26 mouse cellular contexts compared by ENCODE assay signal in genomic region chr3:27060441-27060840, GRCm38 (mm10).
DNase-seq lines count a peak whose midpoint lies in the region; ATAC-seq and TF ChIP-seq lines count a peak whose summit lies in the region.
"Had no signal": no experiment of that assay in that cellular context is flagged by ENCODE, and none has a peak within 500 bp of the region (broad histone marks: within the 10 kb centered on the region; RNA-seq: fewer than 3 reads in every experiment).

No protein-coding gene starts in this region.

- H3K4me1 ChIP-seq in forebrain, embryonic 11.5 days (replicated peaks; ENCODE audit: control insufficient read depth, insufficient read depth, low read length), result 0 out of 2 replicates have a peak, but pooled peaks cover 4% of the 10 kb centered on the region
- peaks cover 11% of the 10 kb centered on the region for H3K4me1 ChIP-seq in forebrain, embryonic 10.5 days
- peaks cover 12% of the 10 kb centered on the region; the same call in 1 of the 2 replicates for H3K4me1 ChIP-seq in forebrain, embryonic 16.5 days (replicated peaks; ENCODE audit: control insufficient read depth, insufficient read depth, low read length)
- H3K4me1 ChIP-seq in lung, postnatal 0 days (ENCODE audit: insufficient read depth, low read depth, low read length), result no peaks in the 10 kb centered on the region
- H3K4me1 ChIP-seq: embryonic facial prominence, embryonic 15.5 days; limb, embryonic 12.5 days; stomach, embryonic 15.5 days had no signal

- TF ChIP-seq EP300 in lung, postnatal 0 days (IDR thresholded peaks at IDR 0.05), result no peak

- 85% methylated on average over 12 of the region's 12 CpGs for WGBS in forebrain, embryonic 11.5 days
- WGBS in forebrain, embryonic 10.5 days, result 93% methylated on average over 12 of the region's 12 CpGs
- 77% methylated on average over 12 of the region's 12 CpGs for WGBS in forebrain, embryonic 16.5 days
- WGBS in lung, postnatal 0 days, result 88% methylated on average over 12 of the region's 12 CpGs

- no peak overlapping the region for H3K4me3 ChIP-seq in forebrain, embryonic 11.5 days (ENCODE audit: low read depth, low read length)
- no peak overlapping the region for H3K4me3 ChIP-seq in forebrain, embryonic 10.5 days
- H3K4me3 ChIP-seq in forebrain, embryonic 16.5 days (replicated peaks; ENCODE audit: low read length), result no peak overlapping the region
- H3K4me3 ChIP-seq in lung, postnatal 0 days (ENCODE audit: low read depth, low read length), result no peak overlapping the region
- H3K4me3 ChIP-seq: embryonic facial prominence, embryonic 15.5 days; layer of hippocampus, adult 2 months; limb, embryonic 12.5 days; midbrain, embryonic 12.5 days; stomach, embryonic 15.5 days had no signal

- H3K27ac ChIP-seq in forebrain, embryonic 11.5 days (ENCODE audit: low read depth, low read length), result no peak overlapping the region
- no peak overlapping the region for H3K27ac ChIP-seq in forebrain, embryonic 10.5 days
- H3K27ac ChIP-seq in forebrain, embryonic 16.5 days (ENCODE audit: low read length), result no peak overlapping the region
- H3K27ac ChIP-seq in lung, postnatal 0 days (ENCODE audit: low read length), result no peak overlapping the region
- H3K27ac ChIP-seq: embryonic facial prominence, embryonic 15.5 days; hindbrain, embryonic 14.5 days; layer of hippocampus, adult 2 months; limb, embryonic 12.5 days; stomach, embryonic 15.5 days had no signal

- no peak overlapping the region for H3K4me2 ChIP-seq in forebrain, embryonic 11.5 days (ENCODE audit: low read depth, low read length, severe bottlenecking)
- peak overlapping the region; percentile 28 for H3K4me2 ChIP-seq in forebrain, embryonic 16.5 days (ENCODE audit: low read length)
- H3K4me2 ChIP-seq in lung, postnatal 0 days (replicated peaks; ENCODE audit: low read depth, low read length), result no peak overlapping the region
- H3K4me2 ChIP-seq: embryonic facial prominence, embryonic 15.5 days; limb, embryonic 12.5 days; liver, embryonic 11.5 days; midbrain, embryonic 12.5 days; stomach, embryonic 15.5 days had no signal

- DNase-seq in forebrain, embryonic 11.5 days (ENCODE audit: low spot score), result no peak
- no peak for DNase-seq in forebrain, embryonic 10.5 days (ENCODE audit: extremely low spot score, low spot score)
- DNase-seq in R1 (ENCODE audit: low read depth, low spot score), result peak; percentile 49
- peak; percentile 7 for DNase-seq in adrenal gland, postnatal 25 days
- DNase-seq in ovary, postnatal 10 days (ENCODE audit: low spot score), result no peak
- no peak for DNase-seq in lung, postnatal 0 days (ENCODE audit: low spot score)
- DNase-seq: cerebellum, adult 9-11 months; gastrocnemius, postnatal 14 days; heart, adult 18-20 months; kidney, adult 2 months; kidney, postnatal 14 days; liver, postnatal 0 days; lung, postnatal 10 days; right cerebral cortex, adult 18-20 months; right cerebral cortex, postnatal 4 days; thymus, adult 18-20 months; thymus, postnatal 36 days had no signal

- peak; percentile 23; the same call in 1 of the 2 replicates for ATAC-seq in forebrain, embryonic 11.5 days (replicated peaks; ENCODE audit: low FRiP score)
- ATAC-seq in forebrain, embryonic 16.5 days, result no peak; the same call in 1 of the 2 replicates
- no peak for ATAC-seq in lung, postnatal 0 days
- ATAC-seq: inflammation-experienced regulatory T-cells, adult 6 months; liver, postnatal 0 days had no signal

- no peaks in the 10 kb centered on the region for H3K9me3 ChIP-seq in forebrain, embryonic 11.5 days (ENCODE audit: control insufficient read depth, low read length)
- no peaks in the 10 kb centered on the region for H3K9me3 ChIP-seq in forebrain, embryonic 10.5 days
- 0 out of 2 replicates have a peak, but pooled peaks cover 2% of the 10 kb centered on the region for H3K9me3 ChIP-seq in forebrain, embryonic 16.5 days (ENCODE audit: control insufficient read depth, low read length)
- no peaks in the 10 kb centered on the region for H3K9me3 ChIP-seq in lung, postnatal 0 days (ENCODE audit: low read length)
- H3K9me3 ChIP-seq: embryonic facial prominence, embryonic 15.5 days; midbrain, embryonic 12.5 days; stomach, embryonic 15.5 days had no signal

- no peaks in the 10 kb centered on the region for H3K27me3 ChIP-seq in forebrain, embryonic 11.5 days (ENCODE audit: control insufficient read depth, insufficient read depth, low read length)
- no peaks in the 10 kb centered on the region for H3K27me3 ChIP-seq in forebrain, embryonic 10.5 days (ENCODE audit: poor library complexity, severe bottlenecking)
- H3K27me3 ChIP-seq in forebrain, embryonic 16.5 days (replicated peaks; ENCODE audit: control insufficient read depth, insufficient read depth, low read length), result no peaks in the 10 kb centered on the region
- no peaks in the 10 kb centered on the region for H3K27me3 ChIP-seq in lung, postnatal 0 days (replicated peaks; ENCODE audit: insufficient read depth, low read length)
- H3K27me3 ChIP-seq: embryonic facial prominence, embryonic 15.5 days; limb, embryonic 12.5 days; midbrain, embryonic 12.5 days; stomach, embryonic 15.5 days had no signal

- H3K36me3 ChIP-seq in forebrain, embryonic 11.5 days (ENCODE audit: control insufficient read depth, insufficient read depth, low read length), result no peaks in the 10 kb centered on the region
- H3K36me3 ChIP-seq in forebrain, embryonic 10.5 days (replicated peaks), result no peaks in the 10 kb centered on the region
- H3K36me3 ChIP-seq in forebrain, embryonic 16.5 days (ENCODE audit: control insufficient read depth, insufficient read depth), result no peaks in the 10 kb centered on the region
- no peaks in the 10 kb centered on the region for H3K36me3 ChIP-seq in lung, postnatal 0 days (ENCODE audit: insufficient read depth, low read length)
- H3K36me3 ChIP-seq: embryonic facial prominence, embryonic 15.5 days; limb, embryonic 12.5 days; midbrain, embryonic 12.5 days; stomach, embryonic 15.5 days had no signal

- no peak for TF ChIP-seq CTCF in lung, postnatal 0 days (IDR thresholded peaks at IDR 0.05)

- no peak overlapping the region for H3K9ac ChIP-seq in forebrain, embryonic 11.5 days (ENCODE audit: low read length)
- no peak overlapping the region for H3K9ac ChIP-seq in forebrain, embryonic 16.5 days (replicated peaks; ENCODE audit: low read depth, low read length)
- no peak overlapping the region for H3K9ac ChIP-seq in lung, postnatal 0 days (replicated peaks; ENCODE audit: low read depth)
- H3K9ac ChIP-seq: embryonic facial prominence, embryonic 15.5 days; hindbrain, embryonic 14.5 days; limb, embryonic 12.5 days; liver, postnatal 0 days; midbrain, embryonic 12.5 days; stomach, embryonic 15.5 days had no signal

Comparison
In these comparisons a context has a peak if more than half of its experiments do, and no peak if none do; other contexts are left out.
1. DNase-seq: peak in R1 (single experiment) and adrenal gland, postnatal 25 days (single experiment); none in forebrain, embryonic 11.5 days (single experiment), forebrain, embryonic 10.5 days (single experiment), ovary, postnatal 10 days (single experiment) and lung, postnatal 0 days (single experiment).